Mouse (Mus musculus) monocyte, adult 59 days (primary cell): ENCODE results near the gene Yae1d1. TPM values are rescaled to one million over a fixed set of nuclear protein-coding genes. Genes with fewer than 3 reads are reported as not detected.

Experiments
- total RNA-seq, 2 experiments: library from RNA; stranded (reverse); gene quantifications; one replicate each; pipeline ENCODE4 v1.2.4; 2023

Yae1d1 gene
- total RNA-seq: 1 to 10 TPM; 6.2 to 7.2 TPM

GRCm38 (mm10) chr13:17992697-17993514 is at the start of gene Yae1d1:
Yae1d1 (minus strand) TSS chr13:17993349.

DNA sequence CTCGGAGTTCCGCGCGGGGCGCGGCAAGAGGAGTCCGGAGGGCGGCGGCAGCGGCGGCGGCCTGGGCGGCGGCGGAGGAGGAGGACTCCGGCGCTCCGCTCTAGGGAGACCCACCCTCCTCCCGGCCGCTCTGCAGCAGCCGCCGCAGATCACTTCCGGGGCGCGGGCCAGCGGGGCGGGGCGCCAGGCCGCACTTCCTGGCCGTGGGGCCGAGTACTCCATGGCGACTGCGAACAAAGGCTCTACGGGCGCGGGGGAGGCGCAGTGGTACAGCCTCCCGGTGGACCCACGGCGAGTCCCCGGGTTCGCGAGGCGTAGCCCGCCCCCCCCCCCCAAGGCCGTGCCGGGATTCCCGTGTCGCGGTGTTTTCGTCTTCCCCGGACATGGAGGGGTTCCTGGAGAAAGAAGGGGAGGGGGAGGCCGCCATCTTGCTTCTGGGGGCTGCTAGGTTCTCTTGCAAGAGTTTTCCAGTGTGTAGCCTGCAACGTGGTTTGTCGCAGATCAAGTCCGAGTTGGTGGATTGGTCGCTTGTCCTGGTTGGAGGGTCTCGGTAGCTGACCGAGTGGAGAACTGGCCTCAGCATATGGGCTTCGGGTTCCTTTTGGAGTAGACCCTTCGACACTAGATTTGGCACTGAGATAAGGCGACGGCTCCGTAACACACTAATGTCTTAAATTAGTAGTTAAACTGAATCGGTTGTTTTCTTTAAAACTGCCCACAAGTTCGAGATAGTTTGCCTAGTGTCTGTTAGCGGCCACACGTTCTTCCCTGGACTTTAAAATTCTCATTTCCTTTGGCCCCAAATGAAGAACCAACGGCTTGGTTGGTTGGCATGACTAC is 48.9 kb downstream of the Yae1d1 start, which contains the start of gene Rala:
TSS of gene Rala (minus strand) at position 162 of the 840 bp plus-strand sequence.

Other genes starting within 250 kb of the Yae1d1 start
- 100 to 1,000 TPM; 100 to 108 TPM for gene Cdk13, start 188.3 kb downstream of the Yae1d1 start, total RNA-seq
- gene Rala, start 49.1 kb downstream of the Yae1d1 start, total RNA-seq: 10 to 100 TPM; 37.7 to 39.6 TPM